Mouse (Mus musculus): ENCODE measurements around the gene Tbata. TPM values are rescaled to one million over a fixed set of nuclear protein-coding genes. Genes with fewer than 3 reads are reported as not detected.

The Tbata gene
- total and polyA plus RNA-seq, 3 experiments: not detected

GRCm38 (mm10) chr10:61147157-61148040 is 24.4 kb upstream of the Tbata start, which contains the start of gene Sgpl1 (continued):
- no peak for TF ChIP-seq KAT2A (conservative IDR thresholded peaks at IDR 0.05; ENCODE audit: low read depth, low read length)
- TF ChIP-seq NRF1 (IDR thresholded peaks at IDR 0.05; ENCODE audit: insufficient read depth, low read depth, low read length, poor library complexity, severe bottlenecking): no peak; the same call in 1 of the 2 replicates
- no peak for TF ChIP-seq ZNF384 (IDR thresholded peaks at IDR 0.05; ENCODE audit: low read depth, low read length)
- no peak for TF ChIP-seq GATA1 (IDR thresholded peaks at IDR 0.05; ENCODE audit: low read depth, low read length)

DNA sequence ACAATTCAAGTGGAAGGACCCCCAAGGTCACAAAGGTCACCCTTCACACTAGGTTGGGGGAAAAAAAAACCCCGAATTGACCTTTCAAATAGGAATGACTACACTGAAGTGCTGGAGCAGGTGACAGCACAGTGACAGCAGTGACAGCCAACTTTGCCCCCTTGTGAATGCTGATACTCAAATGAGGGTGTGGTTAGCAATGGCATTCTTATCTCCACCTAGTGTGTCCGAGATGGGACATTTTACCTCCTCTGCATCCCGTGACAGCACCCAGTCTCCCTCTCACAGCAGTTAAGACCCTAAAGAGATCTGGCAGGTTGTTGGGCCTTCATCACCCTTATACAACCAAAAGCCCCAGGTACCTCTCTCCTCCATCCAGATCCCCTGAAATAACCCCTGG is 22.3 kb upstream of the Tbata start:
- H3K79me2 ChIP-seq (ENCODE audit: control insufficient read depth, insufficient read depth, low read length, poor library complexity): peaks cover 4% of the 10 kb centered on the region
- no peak overlapping the region for H3K4me3 ChIP-seq (ENCODE audit: control insufficient read depth in 1 of 2, insufficient read depth in 1 of 2, low read depth in 2 of 2, low read length in 2 of 2)
- H3K4me1 ChIP-seq (ENCODE audit: control insufficient read depth in 1 of 2, insufficient read depth in 2 of 2, low read length in 2 of 2): peaks cover 2 to 21% of the 10 kb centered on the region in 2 experiments
- peak; percentile 53 for DNase-seq (ENCODE audit: low read depth, low spot score)
- H3K9me3 ChIP-seq (replicated peaks; ENCODE audit: insufficient read depth, low read length): no peaks in the 10 kb centered on the region
- TF ChIP-seq GATA1 (IDR thresholded peaks at IDR 0.05; ENCODE audit: low read depth, low read length) (peak; percentile 77), EP300 (IDR thresholded peaks at IDR 0.05; ENCODE audit: low read depth in 1 of 2, low read length in 2 of 2) (peak in 1 of 2 experiments; percentile 15; a peak in 2 of 4 replicates), USF1 (IDR thresholded peaks at IDR 0.05; ENCODE audit: low read depth, low read length) (peak; percentile 23; the same call in 1 of the 2 replicates), POLR2AphosphoS2 (IDR thresholded peaks at IDR 0.05; ENCODE audit: low read length) (no peak), MAX (IDR thresholded peaks at IDR 0.05; ENCODE audit: low read length) (no peak), BHLHE40 (IDR thresholded peaks at IDR 0.05; ENCODE audit: borderline replicate concordance, low read depth, low read length) (peak; percentile 54; the same call in 1 of the 2 replicates), ETS1 (IDR thresholded peaks at IDR 0.05; ENCODE audit: low read depth, low read length) (peak; percentile 49; the same call in 1 of the 2 replicates), NELFE (IDR thresholded peaks at IDR 0.05; ENCODE audit: low read depth, low read length) (peak; percentile 33; the same call in 1 of the 2 replicates), TBP (IDR thresholded peaks at IDR 0.05; ENCODE audit: low read depth, low read length) (0 out of 2 replicates have a peak, but pooled peaks have one; percentile 36), SIN3A (IDR thresholded peaks at IDR 0.05; ENCODE audit: low read length) (peak; percentile 68), UBTF (IDR thresholded peaks at IDR 0.05; ENCODE audit: borderline replicate concordance, insufficient read depth, low read depth, low read length) (no peak), POLR2A (IDR thresholded peaks at IDR 0.05; ENCODE audit: control insufficient read depth in 1 of 2, insufficient read depth in 1 of 2, low read depth in 1 of 2, low read length in 2 of 2, poor library complexity in 1 of 2) (peak in 1 of 2 experiments; percentile 28; a peak in 1 of 4 replicates), HCFC1 (IDR thresholded peaks at IDR 0.05; ENCODE audit: low read depth, low read length) (peak; percentile 63)
- no peak overlapping the region for H3K27ac ChIP-seq (ENCODE audit: control insufficient read depth, low read depth, low read length)
- no peaks in the 10 kb centered on the region for H3K27me3 ChIP-seq (ENCODE audit: control insufficient read depth in 1 of 2, insufficient read depth in 2 of 2, low read length in 2 of 2)
- H3K36me3 ChIP-seq (ENCODE audit: control insufficient read depth in 1 of 2, insufficient read depth in 2 of 2, low read length in 2 of 2): peaks cover 0 to 17% of the 10 kb centered on the region in 2 experiments; a peak in 2 of 4 replicates
- no peak overlapping the region; the same call in 1 of the 2 replicates for H3K9ac ChIP-seq (ENCODE audit: control insufficient read depth, low read depth, low read length, poor library complexity, severe bottlenecking)
